Mouse (Mus musculus) embryonic facial prominence, embryonic 11.5 days (tissue): Measurements from ENCODE around the gene Rfwd3. TPM values are rescaled to one million over a fixed set of nuclear protein-coding genes. Genes with fewer than 3 reads are reported as not detected.

ENCODE experiments used
- polyA plus RNA-seq: library from polyadenylated mRNA; unstranded; fragments of >200 nt; fragmentation: Nextera tagmentation; extraction: Ambion mirVana; gene quantifications from 2 replicates; pipeline ENCODE4 v1.2.1, GENCODE M21; 2014

The Rfwd3 gene
- polyA plus RNA-seq, 1 experiment from 2014 or later, result 96.7 TPM

Other genes starting within 250 kb of the Rfwd3 start
- gene Exosc6, start 243.9 kb downstream of the Rfwd3 start, polyA plus RNA-seq, result 31.2 and 39.6 TPM in 2 replicates
- 2.2 and 5.5 TPM in 2 replicates for gene Clec18a, start 207.8 kb downstream of the Rfwd3 start, polyA plus RNA-seq
- 5.5 and 5.6 TPM in 2 replicates for gene Pdpr, start 205.6 kb downstream of the Rfwd3 start, polyA plus RNA-seq
- 75.6 and 79.7 TPM in 2 replicates for gene Glg1, start 41.0 kb downstream of the Rfwd3 start, polyA plus RNA-seq
- 0.14 and 0.82 TPM in 2 replicates for gene Mlkl, start 38.0 kb upstream of the Rfwd3 start, polyA plus RNA-seq
- not detected in 2 replicates for gene Fa2h, start 93.6 kb upstream of the Rfwd3 start, polyA plus RNA-seq
- gene Wdr59, start 221.9 kb upstream of the Rfwd3 start, polyA plus RNA-seq, result 3.8 and 4.1 TPM in 2 replicates
- 39.3 and 42.9 TPM in 2 replicates for gene Znrf1, start 235.9 kb upstream of the Rfwd3 start, polyA plus RNA-seq